Mouse (Mus musculus): ENCODE measurements around the gene Izumo4. TPM values are rescaled to one million over a fixed set of nuclear protein-coding genes. Genes with fewer than 3 reads are reported as not detected.

Izumo4 gene
- polyA plus RNA-seq, 1 experiment from 2014 or later, result 12.0 TPM

DNA sequence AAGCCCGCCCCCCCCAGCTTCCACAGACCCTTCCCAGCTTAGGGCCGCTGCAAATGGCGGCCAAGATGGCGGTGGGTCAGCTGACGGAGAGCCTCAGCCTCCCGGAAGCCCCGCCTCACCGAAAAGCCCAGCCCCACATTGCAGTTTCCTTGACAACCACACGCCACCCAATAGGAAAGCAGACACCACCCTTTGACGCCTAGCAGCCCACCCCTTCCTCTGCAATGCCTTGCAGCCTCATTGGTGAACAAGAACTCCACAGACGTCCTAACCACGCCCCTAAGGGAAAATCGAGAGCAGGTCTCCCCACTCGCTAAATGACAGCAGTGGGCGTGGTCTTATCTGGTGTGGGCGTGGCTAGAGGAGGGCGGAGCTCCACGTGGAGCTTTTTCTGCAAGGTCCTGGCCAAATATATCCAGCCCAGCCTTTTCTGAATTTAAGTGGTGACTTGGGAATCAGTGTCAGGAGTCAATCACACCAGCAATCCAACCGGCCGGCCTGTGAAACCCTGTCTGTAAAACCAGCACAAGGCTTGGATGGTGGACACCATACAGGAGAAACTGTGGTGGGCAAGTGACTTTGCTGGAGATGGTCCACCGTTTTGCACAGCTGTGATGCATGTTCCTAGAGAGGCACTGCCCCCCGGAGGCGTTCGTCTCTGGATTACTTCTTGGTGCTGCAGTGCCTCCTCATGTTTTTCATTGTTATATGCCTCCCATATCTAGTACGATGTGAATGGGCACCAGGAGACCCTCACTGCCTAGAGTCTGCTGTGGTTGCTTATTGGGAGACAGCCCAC lies 40.4 kb downstream of the Izumo4 start, which contains the start of gene Ap3d1:
TSS of gene Ap3d1 (minus strand) at position 85 of the 799 bp plus-strand sequence.
- no peak for TF ChIP-seq CTCF (IDR thresholded peaks at IDR 0.05)
- ATAC-seq, result peak; percentile 95
- ChIA-PET POLR2A (interaction anchor here (1.2 to 1.8 kb wide), 3 partner anchors 19 to 26 kb away, joined by 3 to 4 read pairs (median 3); no protein-coding TSS in a partner anchor), CTCF (interaction anchor here (0.7 to 1.3 kb wide), 2 partner anchors 177 to 181 kb away, joined by 3 read pairs; no protein-coding TSS in a partner anchor)
- peak; percentile 98 for DNase-seq (ENCODE audit: low read depth, low spot score)
- H3K27me3 ChIP-seq, result no peaks in the 10 kb centered on the region
- in situ Hi-C loops (cut with MboI; ENCODE audit: low pct_unique_long_range_greater_than_20kb), result no loop called here

DNA sequence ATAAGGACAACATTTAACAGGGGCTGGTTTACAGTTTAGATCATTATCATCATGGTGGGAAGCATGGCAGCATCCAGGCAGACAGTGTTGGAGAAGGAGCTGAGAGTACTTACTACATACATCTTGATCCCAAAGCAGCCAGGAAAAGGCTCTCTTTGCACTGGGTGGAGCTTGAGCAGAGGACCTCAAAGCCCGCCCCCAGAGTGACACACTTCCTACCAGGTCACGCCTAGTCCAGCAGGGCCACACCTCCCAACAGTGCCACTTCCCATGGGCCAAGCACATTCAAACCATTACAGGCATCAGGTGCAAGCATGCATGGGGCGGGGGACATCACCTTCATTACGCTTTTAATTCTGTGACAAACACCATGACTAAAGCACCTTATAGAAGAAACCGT lies 42.3 kb downstream of the Izumo4 start:
- no peak for TF ChIP-seq CTCF (IDR thresholded peaks at IDR 0.05)
- ChIA-PET POLR2A (no interaction called here), CTCF (interaction anchor here (1.2 kb wide), 1 partner anchor 70 kb away, joined by 3 read pairs; no protein-coding TSS in a partner anchor)
- no peak for DNase-seq (ENCODE audit: low read depth, low spot score)
- no peaks in the 10 kb centered on the region for H3K27me3 ChIP-seq
- in situ Hi-C loops (cut with MboI; ENCODE audit: low pct_unique_long_range_greater_than_20kb), result no loop called here
- ATAC-seq, result no peak

DNA sequence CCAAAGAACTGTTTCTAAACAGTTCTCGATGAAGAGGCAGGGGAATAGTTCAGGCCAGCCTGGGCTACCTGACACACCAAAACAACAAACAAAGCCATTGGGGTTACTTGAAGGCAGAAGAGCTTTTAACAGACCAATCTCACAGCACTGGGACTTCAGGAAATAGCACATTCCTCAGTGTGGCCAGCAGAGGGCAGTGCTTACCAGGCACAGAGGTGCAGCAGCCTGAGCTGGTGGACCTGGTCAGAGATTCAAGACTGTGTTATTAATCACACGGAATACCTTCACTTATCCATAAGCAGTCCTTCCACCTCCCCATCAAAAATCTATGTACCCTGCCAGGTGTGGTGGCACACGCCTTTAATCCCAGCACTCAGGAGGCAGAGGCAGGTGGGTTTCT lies 45.4 kb downstream of the Izumo4 start:
- in situ Hi-C loops (cut with MboI; ENCODE audit: low pct_unique_long_range_greater_than_20kb), result loop anchor here (5.0 kb wide), 4 partner anchors 50 to 245 kb away; partner anchors contain the start of genes Plekhj1 and Sf3a2
- no peak for ATAC-seq
- no peak for TF ChIP-seq CTCF (IDR thresholded peaks at IDR 0.05)
- DNase-seq (ENCODE audit: low read depth, low spot score), result no peak
- no peaks in the 10 kb centered on the region for H3K27me3 ChIP-seq
- CTCF ChIA-PET, result interaction anchor here (0.6 to 3.5 kb wide), 9 partner anchors 9 to 131 kb away, joined by 3 to 28 read pairs (median 5); no protein-coding TSS in a partner anchor
- POLR2A ChIA-PET, result interaction anchor here (0.5 to 1.4 kb wide), 2 partner anchors 71 to 251 kb away, joined by 3 to 4 read pairs; no protein-coding TSS in a partner anchor

DNA sequence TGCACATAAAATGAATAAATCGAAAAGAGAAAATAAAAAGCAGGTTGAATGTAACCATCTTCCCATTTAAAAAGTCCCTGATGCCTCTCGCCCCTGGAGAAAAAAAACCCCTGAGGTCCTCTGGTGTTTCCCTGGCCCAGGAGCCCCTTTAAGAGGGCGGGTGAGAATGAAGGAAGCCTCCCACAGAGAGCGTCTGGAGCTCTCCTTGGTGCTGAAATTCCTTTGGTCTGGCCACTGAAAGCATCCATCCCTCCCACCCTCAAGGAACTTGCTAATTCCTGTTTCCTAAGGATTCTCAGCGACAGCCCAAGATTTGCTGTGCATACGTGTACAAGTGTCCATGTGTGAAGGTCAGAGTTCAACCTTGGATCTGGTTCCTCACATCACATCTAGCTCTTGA lies 46.6 kb downstream of the Izumo4 start:
- DNase-seq (ENCODE audit: low read depth, low spot score), result no peak
- H3K27me3 ChIP-seq, result no peaks in the 10 kb centered on the region
- TF ChIP-seq CTCF (IDR thresholded peaks at IDR 0.05), result no peak
- CTCF ChIA-PET, result interaction anchor here (0.8 to 3.5 kb wide), 8 partner anchors 9 to 130 kb away, joined by 3 to 28 read pairs (median 4); no protein-coding TSS in a partner anchor
- no peak for ATAC-seq
- in situ Hi-C loops (cut with MboI; ENCODE audit: low pct_unique_long_range_greater_than_20kb), result loop anchor here (5.0 kb wide), 4 partner anchors 49 to 244 kb away; partner anchors contain the start of genes Plekhj1 and Sf3a2
- POLR2A ChIA-PET, result interaction anchor here (1.2 kb wide), 1 partner anchor 29 kb away, joined by 3 read pairs; no protein-coding TSS in a partner anchor

DNA sequence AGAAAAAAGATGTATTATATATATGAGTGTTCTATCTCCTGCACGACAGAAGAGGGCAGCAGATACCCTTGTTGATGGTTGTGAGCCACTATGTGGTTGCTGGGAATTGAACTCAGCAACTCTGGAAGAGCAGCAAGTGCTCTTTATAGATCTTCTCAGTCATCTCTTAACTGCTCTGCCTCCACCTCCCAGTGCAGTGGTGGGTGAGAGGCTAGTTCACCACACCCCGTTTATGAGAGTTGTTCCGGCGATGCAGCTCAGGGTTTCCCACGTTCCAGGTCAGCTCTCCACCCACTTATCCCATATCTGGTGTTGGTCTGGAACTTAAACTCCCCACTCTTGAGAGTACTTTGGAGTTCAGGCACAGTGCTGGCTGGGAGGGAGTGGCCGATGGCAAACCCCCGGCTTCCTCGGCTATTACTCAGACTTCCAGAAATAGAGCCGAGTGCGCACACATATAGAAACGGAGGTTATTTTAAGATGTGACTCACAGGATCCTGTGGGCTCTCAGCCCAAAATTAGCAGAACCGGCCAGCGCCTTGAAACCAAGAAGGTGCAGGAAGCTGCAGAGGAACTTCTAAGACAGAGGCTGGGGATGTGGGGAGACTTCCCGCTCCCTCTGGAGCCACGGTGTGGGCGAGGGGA lies 49.3 kb downstream of the Izumo4 start:
- POLR2A ChIA-PET, result interaction anchor here (1.0 to 1.5 kb wide), 2 partner anchors 15 to 24 kb away, joined by 3 to 4 read pairs; no protein-coding TSS in a partner anchor
- no peaks in the 10 kb centered on the region for H3K27me3 ChIP-seq
- in situ Hi-C loops (cut with MboI; ENCODE audit: low pct_unique_long_range_greater_than_20kb), result no loop called here
- CTCF ChIA-PET, result interaction anchor here (0.6 to 2.9 kb wide), 6 partner anchors 12 to 54 kb away, joined by 3 to 12 read pairs (median 4); no protein-coding TSS in a partner anchor
- no peak for TF ChIP-seq CTCF (IDR thresholded peaks at IDR 0.05)
- peak; percentile 89 for DNase-seq (ENCODE audit: low read depth, low spot score)
- peak; percentile 48 for ATAC-seq

DNA sequence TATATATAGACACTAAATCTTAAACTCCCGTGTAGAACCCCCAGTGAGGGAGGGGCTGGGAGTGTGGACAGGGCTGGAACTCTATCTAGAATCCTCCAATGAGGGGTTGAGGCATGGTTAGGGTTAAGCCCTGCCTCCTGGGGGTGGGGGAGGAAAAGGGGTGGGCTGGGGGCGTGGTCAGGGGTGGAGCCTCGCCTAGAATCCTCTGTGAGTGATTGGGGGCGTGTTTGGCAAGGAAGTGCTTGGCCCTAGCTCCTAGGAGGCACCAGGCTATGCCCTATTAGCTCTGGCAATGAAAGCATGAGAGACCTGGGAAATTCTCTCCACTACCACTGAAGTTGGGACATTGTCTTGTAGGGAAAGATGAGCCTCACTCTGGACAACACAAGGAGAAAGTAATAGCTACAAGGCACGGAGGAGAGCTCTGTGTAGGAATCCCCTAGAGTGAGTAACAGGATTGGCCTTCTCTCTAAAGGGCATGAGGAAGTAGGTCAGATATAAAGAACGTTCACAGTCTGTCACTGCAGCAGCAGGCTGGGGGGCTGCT lies 50.2 kb downstream of the Izumo4 start:
- CTCF ChIA-PET, result interaction anchor here (0.6 to 2.9 kb wide), 4 partner anchors 11 to 23 kb away, joined by 3 to 12 read pairs (median 6); no protein-coding TSS in a partner anchor
- POLR2A ChIA-PET, result interaction anchor here (0.7 to 2.1 kb wide), 4 partner anchors 10 to 47 kb away, joined by 3 to 5 read pairs (median 4); partner anchors contain the start of gene Plekhj1
- DNase-seq (ENCODE audit: low read depth, low spot score) (no peak), ATAC-seq (peak; percentile 45)
- no peaks in the 10 kb centered on the region for H3K27me3 ChIP-seq
- in situ Hi-C loops (cut with MboI; ENCODE audit: low pct_unique_long_range_greater_than_20kb), result no loop called here
- no peak for TF ChIP-seq CTCF (IDR thresholded peaks at IDR 0.05)

DNA sequence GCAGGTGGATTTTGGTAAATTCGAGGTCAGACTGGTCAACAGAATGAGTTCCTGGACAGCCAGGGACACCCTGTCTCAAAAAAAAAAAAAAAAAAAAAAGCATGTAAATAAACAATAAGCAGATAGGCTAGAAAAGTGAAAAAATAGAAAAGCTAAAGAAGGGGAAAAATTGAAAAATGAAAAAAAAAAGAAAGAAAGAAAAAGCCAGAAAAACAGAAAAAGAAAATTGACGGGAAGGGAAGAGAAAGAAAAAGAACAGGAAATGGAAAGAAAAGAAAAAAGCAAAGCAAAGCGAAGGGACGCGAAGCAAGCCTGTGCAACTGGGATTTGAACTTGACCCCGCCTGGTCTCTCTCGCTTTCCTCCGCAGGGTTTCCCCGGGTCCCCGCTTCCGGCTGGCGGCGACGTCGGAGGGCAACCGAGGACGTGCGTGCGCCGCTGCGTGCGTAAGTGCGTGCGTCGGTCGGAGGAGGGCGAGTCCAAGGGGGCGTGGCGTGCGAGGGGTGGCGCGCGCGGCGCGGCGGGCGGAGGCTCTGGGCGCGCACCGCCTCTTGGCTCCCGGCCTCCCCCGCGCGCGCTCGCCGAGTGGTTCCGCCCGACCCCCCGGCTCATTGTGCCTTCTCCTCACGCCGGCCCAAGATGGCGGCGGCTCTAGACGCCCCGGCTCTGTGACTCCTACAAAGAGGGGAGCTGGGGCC lies 52.8 kb downstream of the Izumo4 start, which contains the start of gene Dot1l:
TSS of gene Dot1l (plus strand) at position 613 of the 697 bp plus-strand sequence.
- TF ChIP-seq CTCF (IDR thresholded peaks at IDR 0.05), result no peak
- H3K27me3 ChIP-seq, result no peaks in the 10 kb centered on the region
- ATAC-seq (peak; percentile 52), DNase-seq (ENCODE audit: low read depth, low spot score) (no peak)
- POLR2A ChIA-PET, result interaction anchor here (0.7 to 1.0 kb wide), 3 partner anchors 10 to 40 kb away, joined by 3 to 10 read pairs (median 4); no protein-coding TSS in a partner anchor
- CTCF ChIA-PET, result interaction anchor here (0.7 kb wide), 2 partner anchors 119 to 176 kb away, joined by 3 read pairs; no protein-coding TSS in a partner anchor
- in situ Hi-C loops (cut with MboI; ENCODE audit: low pct_unique_long_range_greater_than_20kb), result no loop called here

Other genes with a start within 250 kb of the Izumo4 start
- not detected for gene Onecut3, start 207.3 kb upstream of the Izumo4 start, polyA plus RNA-seq (2021)
- gene Atp8b3, start 163.1 kb upstream of the Izumo4 start, polyA plus RNA-seq (2021), result 0.24 TPM
- 32.2 TPM for gene Rexo1, start 140.6 kb upstream of the Izumo4 start, polyA plus RNA-seq (2021)
- 18.7 TPM for gene Klf16, start 124.9 kb upstream of the Izumo4 start, polyA plus RNA-seq (2021)
- 74.3 TPM for gene Abhd17a, start 111.8 kb upstream of the Izumo4 start, polyA plus RNA-seq (2021)
- gene Scamp4, start 99.3 kb upstream of the Izumo4 start, polyA plus RNA-seq (2021), result 76.6 TPM
- gene Adat3, start 99.3 kb upstream of the Izumo4 start, polyA plus RNA-seq (2021), result 4.7 TPM
- gene Gm49322, start 96.2 kb upstream of the Izumo4 start, polyA plus RNA-seq (2021), result 1.7 TPM
- 164 TPM for gene Csnk1g2, start 79.3 kb upstream of the Izumo4 start, polyA plus RNA-seq (2021)
- 70.4 TPM for gene Btbd2, start 45.1 kb upstream of the Izumo4 start, polyA plus RNA-seq (2021)
- 124 TPM for gene Mknk2, start 24.1 kb upstream of the Izumo4 start, polyA plus RNA-seq (2021)
- gene Mob3a, start 207 bp upstream of the Izumo4 start, polyA plus RNA-seq (2021), result 15.9 TPM
- gene Ap3d1, start 40.1 kb downstream of the Izumo4 start, polyA plus RNA-seq (2021), result 103 TPM
- 24.0 TPM for gene Dot1l, start 53.0 kb downstream of the Izumo4 start, polyA plus RNA-seq (2021)
- 66.7 TPM for gene Sf3a2, start 96.0 kb downstream of the Izumo4 start, polyA plus RNA-seq (2021)
- 77.0 TPM for gene Plekhj1, start 96.4 kb downstream of the Izumo4 start, polyA plus RNA-seq (2021)
- gene Amh, start 103.1 kb downstream of the Izumo4 start, polyA plus RNA-seq (2021), result 0.47 TPM
- gene Jsrp1, start 111.3 kb downstream of the Izumo4 start, polyA plus RNA-seq (2021), result not detected
- gene Oaz1, start 124.5 kb downstream of the Izumo4 start, polyA plus RNA-seq (2021), result 618 TPM
- 0.10 TPM for gene Lingo3, start 141.9 kb downstream of the Izumo4 start, polyA plus RNA-seq (2021)
- gene Lsm7, start 153.0 kb downstream of the Izumo4 start, polyA plus RNA-seq (2021), result 77.8 TPM
- gene Sppl2b, start 153.1 kb downstream of the Izumo4 start, polyA plus RNA-seq (2021), result 36.8 TPM
- 0.04 TPM for gene Tmprss9, start 169.7 kb downstream of the Izumo4 start, polyA plus RNA-seq (2021)
- gene Timm13, start 198.8 kb downstream of the Izumo4 start, polyA plus RNA-seq (2021), result 253 TPM
- gene Lmnb2, start 216.1 kb downstream of the Izumo4 start, polyA plus RNA-seq (2021), result 24.7 TPM
- 53.8 TPM for gene Gadd45b, start 227.9 kb downstream of the Izumo4 start, polyA plus RNA-seq (2021)